Mouse (Mus musculus): ENCODE data around the gene Ms4a18.
"Not testable (repeated sequence)": the region's sequence is repeated elsewhere in the genome, so short reads cannot be mapped to it uniquely, and the experiment has no call there.

The Ms4a18 gene

GRCm38 (mm10) chr19:11017891-11018290 lies at the start of gene Ms4a18:
TSS of gene Ms4a18 (minus strand) at chr19:11018031.
- no peak for DNase-seq (ENCODE audit: low spot score)

- no peak for DNase-seq (ENCODE audit: low spot score)
These were observed 47.5 kb upstream of the Ms4a18 start for GRCm38 (mm10) chr19:11065202-11065875.

GRCm38 (mm10) chr19:11060900-11061299 lies 43.1 kb upstream of the Ms4a18 start:
- no peak for DNase-seq (ENCODE audit: low spot score)

- no peak for DNase-seq (ENCODE audit: low spot score)
These were observed 42.1 kb upstream of the Ms4a18 start for GRCm38 (mm10) chr19:11059967-11060366.

GRCm38 (mm10) chr19:11055700-11056099 lies 37.9 kb upstream of the Ms4a18 start:
- DNase-seq (ENCODE audit: low spot score): not testable (repeated sequence)

GRCm38 (mm10) chr19:11053277-11053676 lies 35.4 kb upstream of the Ms4a18 start:
- no peak for DNase-seq (ENCODE audit: low spot score)

GRCm38 (mm10) chr19:11052877-11053276 lies 35.0 kb upstream of the Ms4a18 start:
- DNase-seq (ENCODE audit: low spot score): no peak

- no peak for DNase-seq (ENCODE audit: low spot score)
These were observed 32.5 kb upstream of the Ms4a18 start for GRCm38 (mm10) chr19:11050286-11050685.

GRCm38 (mm10) chr19:11049426-11049825 lies 31.6 kb upstream of the Ms4a18 start:
- no peak for DNase-seq (ENCODE audit: low spot score)

GRCm38 (mm10) chr19:11048503-11048902 lies 30.7 kb upstream of the Ms4a18 start:
- DNase-seq (ENCODE audit: low spot score): no peak

- DNase-seq (ENCODE audit: low spot score): no peak
These were observed 30.2 kb upstream of the Ms4a18 start for GRCm38 (mm10) chr19:11048009-11048408.

- DNase-seq (ENCODE audit: low spot score): peak; percentile 48
These were observed 27.3 kb upstream of the Ms4a18 start for GRCm38 (mm10) chr19:11044996-11045711.

GRCm38 (mm10) chr19:11044671-11044995 lies 26.8 kb upstream of the Ms4a18 start:
- DNase-seq (ENCODE audit: low spot score): no peak

GRCm38 (mm10) chr19:11037570-11037969 lies 19.7 kb upstream of the Ms4a18 start:
- no peak for DNase-seq (ENCODE audit: low spot score)

GRCm38 (mm10) chr19:11022382-11022781 lies 4.6 kb upstream of the Ms4a18 start:
- no peak for DNase-seq (ENCODE audit: low spot score)

- no peak for DNase-seq (ENCODE audit: low spot score)
These were observed 580 bp downstream of the Ms4a18 start for GRCm38 (mm10) chr19:11017251-11017650.

GRCm38 (mm10) chr19:11015998-11016397 lies 1.8 kb downstream of the Ms4a18 start:
- DNase-seq (ENCODE audit: low spot score): no peak

GRCm38 (mm10) chr19:11015468-11015867 lies 2.4 kb downstream of the Ms4a18 start:
- DNase-seq (ENCODE audit: low spot score): no peak

GRCm38 (mm10) chr19:10993150-10993549 lies 24.7 kb downstream of the Ms4a18 start, which contains the start of gene Ms4a15:
TSS of gene Ms4a15 (minus strand) at chr19:10993250.
- no peak for DNase-seq (ENCODE audit: low spot score)

GRCm38 (mm10) chr19:10991911-10992310 lies 25.9 kb downstream of the Ms4a18 start:
- DNase-seq (ENCODE audit: low spot score): no peak

GRCm38 (mm10) chr19:10990751-10991150 lies 27.1 kb downstream of the Ms4a18 start:
- no peak for DNase-seq (ENCODE audit: low spot score)

- DNase-seq (ENCODE audit: low spot score): no peak
These were observed 29.3 kb downstream of the Ms4a18 start for GRCm38 (mm10) chr19:10988563-10988962.

GRCm38 (mm10) chr19:10985889-10986288 lies 31.9 kb downstream of the Ms4a18 start:
- DNase-seq (ENCODE audit: low spot score): no peak

GRCm38 (mm10) chr19:10984551-10984950 lies 33.3 kb downstream of the Ms4a18 start:
- DNase-seq (ENCODE audit: low spot score): no peak

Measured in urinary bladder, postnatal 25 days (tissue).